Mouse (Mus musculus): ENCODE data around the gene Apobec1. TPM values are rescaled to one million over a fixed set of nuclear protein-coding genes. Genes with fewer than 3 reads are reported as not detected.

Apobec1 gene
- polyA plus RNA-seq, 1 experiment = 3.2 TPM

DNA sequence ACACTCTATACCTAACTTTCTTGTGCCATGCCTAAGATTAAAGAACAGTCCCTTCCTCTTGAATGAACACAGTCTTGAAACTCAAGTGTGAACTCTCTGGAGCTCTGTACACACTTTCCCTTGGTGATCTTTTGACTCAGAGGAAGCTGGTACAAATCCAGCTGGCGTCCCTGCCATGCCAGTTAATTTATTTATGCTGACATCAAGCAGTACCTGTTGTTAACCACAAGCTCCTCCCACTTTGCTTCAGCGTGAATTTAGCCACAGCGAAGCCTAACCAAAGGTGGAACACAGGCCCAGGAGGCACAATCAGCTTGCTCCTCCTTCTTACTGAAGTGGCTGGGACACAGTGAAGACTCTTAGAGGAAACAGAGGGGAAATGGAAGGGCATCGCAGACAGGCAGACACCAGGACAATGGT lies 69.4 kb downstream of the Apobec1 start:
- no peak overlapping the region for H3K4me3 ChIP-seq (replicated peaks; ENCODE audit: insufficient read depth, low read depth, low read length)
- TF ChIP-seq POLR2A (IDR thresholded peaks at IDR 0.05; ENCODE audit: borderline replicate concordance, insufficient read depth, low read length) = no peak
- TF ChIP-seq CTCF (IDR thresholded peaks at IDR 0.05; ENCODE audit: borderline replicate concordance, insufficient read depth, low read depth, low read length) = no peak
- DNase-seq = no peak
- no peak overlapping the region for H3K27ac ChIP-seq (ENCODE audit: insufficient read depth, low read length)
- no peaks in the 10 kb centered on the region for H3K4me1 ChIP-seq (ENCODE audit: control insufficient read depth, insufficient read depth, low read length)
- WGBS = 13% methylated on average over 4 of the region's 4 CpGs
- H3K27me3 ChIP-seq (ENCODE audit: control insufficient read depth, insufficient read depth, low read length) = no peaks in the 10 kb centered on the region; the same call in 1 of the 2 replicates

DNA sequence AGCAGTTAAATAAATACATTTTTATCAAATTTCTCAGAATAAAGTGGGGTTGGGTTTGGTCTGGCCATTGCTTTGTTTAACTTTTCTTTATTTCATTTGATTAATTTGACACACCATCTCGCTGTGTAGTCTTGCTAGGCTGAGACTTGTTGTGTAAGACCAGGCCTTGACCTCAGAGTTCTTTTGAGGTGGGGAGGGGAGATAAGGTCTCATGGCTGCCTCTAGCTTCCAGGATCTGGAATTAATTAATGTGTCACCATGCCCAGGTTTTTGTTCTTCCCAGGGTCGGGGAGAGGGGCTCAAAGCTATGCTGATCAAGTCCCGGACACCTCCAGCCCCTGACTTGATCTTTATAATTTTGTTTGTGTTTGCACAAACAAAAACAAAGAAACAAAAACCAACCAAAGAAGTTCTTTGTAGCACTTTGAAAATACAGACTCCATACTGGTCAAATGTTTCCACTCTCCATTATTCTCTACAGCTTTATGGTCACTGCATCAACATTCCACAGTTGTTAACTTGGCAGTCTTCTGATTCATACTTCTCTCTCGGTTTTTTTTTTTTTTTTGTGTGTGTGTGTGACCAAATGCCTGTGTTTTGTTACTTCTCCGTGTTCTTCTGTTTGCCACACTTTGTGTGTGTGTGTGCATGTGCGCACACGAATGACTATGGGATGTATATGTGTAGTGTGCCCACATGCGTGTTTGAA lies 70.6 kb downstream of the Apobec1 start:
- no peak for DNase-seq
- Histone ChIP-seq H3K27ac (ENCODE audit: insufficient read depth, low read length) (no peak overlapping the region), H3K4me3 (replicated peaks; ENCODE audit: insufficient read depth, low read depth, low read length) (no peak overlapping the region), H3K4me1 (ENCODE audit: control insufficient read depth, insufficient read depth, low read length) (no peaks in the 10 kb centered on the region), H3K27me3 (ENCODE audit: control insufficient read depth, insufficient read depth, low read length) (no peaks in the 10 kb centered on the region; the same call in 1 of the 2 replicates)
- no peak for TF ChIP-seq CTCF (IDR thresholded peaks at IDR 0.05; ENCODE audit: borderline replicate concordance, insufficient read depth, low read depth, low read length)
- no peak for TF ChIP-seq POLR2A (IDR thresholded peaks at IDR 0.05; ENCODE audit: borderline replicate concordance, insufficient read depth, low read length)
- WGBS = 78% methylated on average over 8 of the region's 8 CpGs

GRCm38 (mm10) chr6:122528136-122528535 lies 74.1 kb downstream of the Apobec1 start:
- WGBS = 69% methylated on average over 11 of the region's 11 CpGs
- Histone ChIP-seq H3K27ac (ENCODE audit: insufficient read depth, low read length) (no peak overlapping the region), H3K4me1 (ENCODE audit: control insufficient read depth, insufficient read depth, low read length) (no peaks in the 10 kb centered on the region), H3K4me3 (replicated peaks; ENCODE audit: insufficient read depth, low read depth, low read length) (no peak overlapping the region), H3K27me3 (ENCODE audit: control insufficient read depth, insufficient read depth, low read length) (no peaks in the 10 kb centered on the region)
- no peak for DNase-seq
- TF ChIP-seq POLR2A (IDR thresholded peaks at IDR 0.05; ENCODE audit: borderline replicate concordance, insufficient read depth, low read length) = no peak
- no peak for TF ChIP-seq CTCF (IDR thresholded peaks at IDR 0.05; ENCODE audit: borderline replicate concordance, insufficient read depth, low read depth, low read length)

Other genes with a start within 250 kb of the Apobec1 start
- 31.0 and 32.7 TPM in 2 replicates for gene Rimklb, start 103.7 kb downstream of the Apobec1 start, polyA plus RNA-seq (2012; rRNA removed)
- gene Mfap5, start 96.6 kb downstream of the Apobec1 start, polyA plus RNA-seq (2012; rRNA removed) = 0.59 and 1.6 TPM in 2 replicates
- not detected in 2 replicates for gene Aicda, start 48.6 kb downstream of the Apobec1 start, polyA plus RNA-seq (2012; rRNA removed)
- gene Gdf3, start 7.6 kb upstream of the Apobec1 start, polyA plus RNA-seq (2012; rRNA removed) = 0.16 and 0.21 TPM in 2 replicates
- not detected in 2 replicates for gene Dppa3, start 24.0 kb upstream of the Apobec1 start, polyA plus RNA-seq (2012; rRNA removed)
- 0.07 and 0.13 TPM in 2 replicates for gene Nanog, start 105.0 kb upstream of the Apobec1 start, polyA plus RNA-seq (2012; rRNA removed)
- 102 and 112 TPM in 2 replicates for gene Slc2a3, start 199.2 kb upstream of the Apobec1 start, polyA plus RNA-seq (2012; rRNA removed)
- 17.7 and 18.2 TPM in 2 replicates for gene Foxj2, start 217.5 kb upstream of the Apobec1 start, polyA plus RNA-seq (2012; rRNA removed)

Data from cerebellum, adult 2 months (tissue).